Mouse (Mus musculus): Measurements from ENCODE around the gene Trdn.

Trdn gene

DNA sequence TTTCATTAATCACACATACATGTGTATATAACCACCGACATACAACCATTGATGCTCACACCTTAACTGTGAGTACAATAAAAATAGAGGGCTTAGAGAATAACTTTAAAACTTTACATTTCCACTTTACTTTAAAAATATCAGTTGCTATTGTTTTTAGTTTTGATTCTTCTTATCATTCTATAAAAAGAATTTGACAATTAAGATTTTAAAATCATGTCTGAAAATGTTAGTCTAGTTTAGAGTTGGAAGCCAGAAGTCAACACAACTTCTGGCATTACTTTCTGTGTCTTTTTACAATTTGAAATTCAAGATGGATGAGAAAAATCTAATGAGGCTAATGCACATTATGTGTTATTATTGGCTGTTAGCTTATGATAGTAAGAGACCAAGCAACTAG lies at the start of gene Trdn:
TSS of gene Trdn (plus strand) at position 301 of the 400 bp plus-strand sequence.
- no peak for DNase-seq (ENCODE audit: low spot score)

DNA sequence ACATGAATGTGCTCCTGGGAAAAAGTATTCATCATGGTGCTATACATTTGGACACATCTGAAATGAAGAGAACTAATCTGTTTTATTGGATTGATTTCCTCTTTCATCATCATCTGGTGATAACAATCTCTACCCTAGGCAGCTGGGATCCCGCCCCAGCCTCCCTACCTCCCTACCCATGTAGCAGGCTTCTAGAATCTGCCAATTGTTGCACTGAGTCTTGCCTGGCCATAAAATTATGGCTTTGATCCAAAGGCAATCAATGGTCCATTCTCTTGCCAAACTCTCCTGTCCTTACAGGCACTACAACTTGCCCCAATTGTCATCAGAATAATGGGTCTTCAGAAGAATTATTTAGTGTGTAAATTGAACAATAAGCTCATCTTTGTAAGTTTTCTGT lies 19.6 kb upstream of the Trdn start:
- no peak for DNase-seq (ENCODE audit: low spot score)

DNA sequence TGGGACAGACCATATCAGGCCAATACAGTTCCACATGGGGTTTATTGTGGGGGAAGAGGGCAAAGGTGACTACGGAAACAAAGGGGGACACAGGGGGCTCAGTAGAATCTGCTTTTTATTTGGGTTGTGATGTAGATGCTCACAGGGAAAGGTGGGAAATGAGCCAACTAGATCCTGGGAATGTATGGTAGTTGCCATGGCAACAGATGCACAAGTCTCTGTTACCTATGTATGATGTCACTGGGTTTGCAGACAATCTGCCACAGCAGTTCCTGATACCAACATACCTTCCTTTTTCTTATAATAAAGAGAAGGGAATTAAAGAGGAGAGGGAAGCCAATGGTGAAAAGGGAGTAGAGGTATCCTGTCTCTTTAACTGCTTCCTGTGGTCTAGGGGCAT lies 14.8 kb upstream of the Trdn start:
- DNase-seq (ENCODE audit: low spot score), result no peak

DNA sequence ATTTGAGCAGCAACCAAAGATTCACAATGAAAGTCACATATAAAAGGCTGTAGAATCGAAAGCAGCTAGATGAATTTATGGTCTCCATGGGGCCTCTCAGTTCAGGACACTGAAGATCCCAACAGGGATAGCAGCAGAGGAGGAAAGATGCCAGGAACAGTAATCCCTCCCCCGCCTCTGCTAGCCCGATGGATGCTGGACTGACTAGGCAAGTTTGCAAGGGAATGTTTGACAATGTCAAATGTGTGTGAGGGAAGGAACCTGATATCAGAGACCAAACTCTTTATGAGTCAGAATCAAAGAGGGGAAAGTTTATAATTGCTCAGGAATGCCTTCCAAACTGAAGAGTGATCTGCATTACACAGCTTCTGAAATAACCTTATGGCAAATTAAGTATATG lies 7.2 kb upstream of the Trdn start:
- DNase-seq (ENCODE audit: low spot score), result no peak

DNA sequence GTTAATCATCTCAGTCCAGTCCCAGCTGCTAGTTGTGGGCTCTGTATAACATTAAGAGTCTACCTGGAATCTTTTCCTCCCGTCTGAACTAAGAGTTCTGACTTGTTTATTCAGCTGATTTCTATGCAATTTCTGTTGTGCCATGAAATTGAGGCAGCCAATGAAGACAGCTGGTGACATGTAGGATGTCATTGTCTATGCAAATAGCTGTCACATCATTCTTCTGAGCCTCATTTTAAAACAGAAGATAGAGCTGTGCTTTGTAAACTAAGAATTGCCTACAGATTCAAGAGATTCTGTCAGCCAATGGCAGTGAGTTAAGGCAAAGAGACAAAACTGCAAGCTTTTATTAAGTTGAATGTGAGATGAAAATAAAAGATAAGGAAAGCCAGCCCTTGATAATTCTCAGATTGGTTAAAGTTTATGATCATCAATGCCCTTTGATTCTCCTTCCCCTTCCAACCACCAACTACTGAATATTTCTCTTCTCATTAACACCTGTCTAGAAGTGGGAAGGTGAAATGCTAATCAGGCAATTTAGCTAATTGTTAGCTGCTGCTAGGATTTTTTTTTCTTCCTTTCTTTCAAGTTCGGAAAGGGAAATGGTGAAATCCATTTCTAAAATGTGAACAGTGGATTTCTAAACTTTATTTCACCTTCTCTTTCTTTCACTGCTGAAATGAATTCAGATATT lies 1.9 kb downstream of the Trdn start:
- no peak for DNase-seq (ENCODE audit: low spot score)

DNA sequence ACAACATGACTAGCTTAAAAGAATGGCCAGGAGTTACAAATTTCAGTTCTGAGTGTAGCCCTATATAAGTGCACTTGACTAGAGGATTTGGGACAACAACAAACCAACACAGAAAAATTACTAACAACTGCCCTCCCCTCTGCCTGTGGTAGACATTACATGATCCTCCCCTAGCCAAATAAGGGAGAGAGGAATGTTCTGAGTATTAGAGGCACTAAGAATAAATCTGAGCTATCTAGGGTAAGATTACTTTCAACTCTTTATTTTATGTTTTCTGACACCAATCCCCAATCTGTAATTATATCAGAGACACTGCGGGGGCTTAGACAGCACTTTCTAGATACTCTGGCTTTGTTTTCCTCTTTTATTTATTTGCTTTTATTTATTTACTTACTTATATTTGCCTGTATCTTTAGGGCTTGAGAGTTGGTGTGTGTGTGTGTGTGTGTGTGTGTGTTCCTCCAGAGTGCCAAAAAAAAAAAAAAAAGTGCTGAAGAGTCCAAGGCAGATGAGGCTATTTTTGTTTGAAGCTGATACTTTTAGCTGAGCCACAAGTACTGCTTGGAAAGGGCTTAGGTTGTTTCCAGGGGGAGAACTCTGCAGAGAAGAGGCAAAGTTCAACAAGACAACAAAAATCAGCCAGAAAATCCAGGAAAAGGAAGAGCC lies 2.7 kb downstream of the Trdn start:
- no peak for DNase-seq (ENCODE audit: low spot score)

DNA sequence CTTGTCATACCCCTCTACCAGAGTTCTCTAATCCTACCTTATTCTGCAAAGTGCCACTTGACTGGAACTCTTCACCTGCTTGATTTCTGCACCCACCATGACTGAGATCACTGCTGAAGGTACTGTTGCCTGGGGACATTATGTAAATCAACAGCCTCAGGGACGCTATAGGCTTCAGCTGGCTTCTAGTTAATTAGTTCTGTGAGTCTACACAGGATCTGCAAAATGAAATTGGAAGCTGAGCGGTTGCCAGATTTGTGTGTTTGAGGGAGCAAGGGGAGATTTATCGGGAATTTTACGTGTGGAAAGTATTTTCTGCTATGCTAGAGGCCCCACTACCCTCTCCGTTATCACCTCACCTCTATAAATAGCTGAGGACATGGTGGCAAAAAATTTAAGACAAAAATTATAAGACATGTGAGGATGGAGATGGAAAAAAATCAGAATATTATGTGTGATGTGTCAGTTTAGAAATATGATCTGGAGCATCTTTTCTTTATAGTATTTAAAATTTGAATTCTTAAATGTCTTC lies 3.3 kb downstream of the Trdn start:
- no peak for DNase-seq (ENCODE audit: low spot score)

DNA sequence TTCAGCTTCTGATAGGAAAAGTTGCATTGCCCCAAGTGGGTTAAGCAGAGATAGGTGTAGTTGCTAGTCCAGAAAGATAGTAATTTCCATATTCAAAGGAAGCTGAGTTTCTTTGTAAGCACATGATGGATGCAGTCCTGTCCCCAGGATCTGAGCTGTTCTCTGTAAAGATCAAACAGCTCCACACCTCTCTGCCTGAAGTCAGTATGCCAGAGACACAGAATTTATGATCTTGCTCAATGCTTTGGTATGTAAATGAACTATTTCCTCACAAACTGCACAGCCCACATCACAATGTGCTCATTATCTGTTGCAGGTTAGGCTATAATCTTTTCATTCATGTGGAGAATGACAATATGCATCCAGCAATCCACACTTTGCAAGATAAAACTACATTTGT lies 8.0 kb downstream of the Trdn start:
- no peak for DNase-seq (ENCODE audit: low spot score)

DNA sequence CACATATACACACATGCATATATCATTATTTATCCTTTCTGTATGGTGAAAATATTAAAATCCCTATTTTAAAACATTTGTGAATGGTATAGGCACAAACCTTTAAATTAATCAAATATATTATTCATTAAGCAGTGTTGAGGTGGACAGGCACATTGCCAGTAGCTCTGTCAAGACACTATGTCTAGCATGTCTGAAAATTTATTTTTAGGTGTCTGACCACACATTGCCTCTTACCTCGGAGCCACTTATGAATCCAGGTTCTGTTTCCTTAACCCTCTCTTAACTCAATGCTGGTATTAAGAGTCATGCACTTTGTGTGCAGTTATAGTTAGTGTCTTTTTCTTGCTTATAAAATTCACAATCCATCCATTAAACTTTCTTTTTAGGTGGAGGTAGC lies 12.0 kb downstream of the Trdn start:
- no peak for DNase-seq (ENCODE audit: low spot score)

DNA sequence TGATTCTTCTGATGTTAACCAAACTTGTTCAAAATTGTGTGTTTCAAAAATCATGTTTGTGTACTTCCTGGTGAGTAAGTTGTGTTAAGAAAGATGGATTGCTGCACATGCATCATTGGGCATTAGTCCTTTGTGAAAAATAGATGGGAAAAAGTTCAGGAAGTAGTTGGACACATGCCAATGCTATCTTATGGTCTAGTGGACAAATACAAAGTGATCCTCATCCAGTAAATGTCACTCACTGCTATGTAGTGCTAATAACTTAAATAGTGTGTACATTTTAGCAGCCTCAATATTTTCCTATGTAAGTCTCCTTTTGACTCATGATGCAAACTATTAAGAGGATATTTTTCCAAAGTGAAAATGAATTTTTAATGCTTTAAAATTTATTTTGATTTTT lies 27.6 kb downstream of the Trdn start:
- no peak for DNase-seq (ENCODE audit: low spot score)

DNA sequence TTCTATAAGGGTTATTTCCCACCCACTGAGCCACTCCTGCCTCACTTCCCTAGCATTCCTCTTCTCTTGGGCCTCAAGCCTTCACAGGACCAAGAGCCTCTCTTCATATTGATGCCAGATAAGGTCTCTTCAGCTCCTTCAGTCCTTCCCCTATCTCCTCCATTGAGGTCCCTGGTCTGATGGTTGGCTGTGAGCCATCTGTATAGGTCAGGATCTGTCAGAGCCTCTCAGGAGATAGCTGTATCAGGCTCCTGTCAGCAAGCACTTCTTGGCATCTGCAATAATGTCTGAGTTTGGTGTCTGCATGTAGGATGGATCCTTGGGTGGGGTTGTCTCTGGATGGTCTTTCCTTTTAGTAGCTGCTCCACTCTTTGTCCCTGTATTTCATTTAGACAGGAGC lies 42.7 kb downstream of the Trdn start:
- DNase-seq (ENCODE audit: low spot score), result no peak

DNA sequence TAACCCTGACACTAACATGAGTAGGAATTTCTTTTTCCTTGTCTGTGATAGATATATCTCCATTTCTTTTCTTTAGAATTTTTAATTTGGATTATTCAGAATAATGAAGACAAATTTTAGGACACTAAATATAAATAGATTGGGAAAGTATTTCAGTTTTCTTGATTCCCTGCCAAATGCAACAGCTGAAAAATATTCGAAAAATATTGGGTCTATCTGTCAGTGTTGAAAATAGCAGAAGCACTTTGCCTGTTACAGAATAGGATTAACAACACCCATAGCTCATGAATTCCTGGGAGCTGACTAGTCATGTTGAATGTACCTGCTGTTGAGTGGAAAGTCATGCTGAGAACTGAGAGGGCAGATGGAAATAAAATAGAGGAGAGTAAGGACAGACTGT lies 64.6 kb downstream of the Trdn start:
- DNase-seq (ENCODE audit: low spot score), result no peak

DNA sequence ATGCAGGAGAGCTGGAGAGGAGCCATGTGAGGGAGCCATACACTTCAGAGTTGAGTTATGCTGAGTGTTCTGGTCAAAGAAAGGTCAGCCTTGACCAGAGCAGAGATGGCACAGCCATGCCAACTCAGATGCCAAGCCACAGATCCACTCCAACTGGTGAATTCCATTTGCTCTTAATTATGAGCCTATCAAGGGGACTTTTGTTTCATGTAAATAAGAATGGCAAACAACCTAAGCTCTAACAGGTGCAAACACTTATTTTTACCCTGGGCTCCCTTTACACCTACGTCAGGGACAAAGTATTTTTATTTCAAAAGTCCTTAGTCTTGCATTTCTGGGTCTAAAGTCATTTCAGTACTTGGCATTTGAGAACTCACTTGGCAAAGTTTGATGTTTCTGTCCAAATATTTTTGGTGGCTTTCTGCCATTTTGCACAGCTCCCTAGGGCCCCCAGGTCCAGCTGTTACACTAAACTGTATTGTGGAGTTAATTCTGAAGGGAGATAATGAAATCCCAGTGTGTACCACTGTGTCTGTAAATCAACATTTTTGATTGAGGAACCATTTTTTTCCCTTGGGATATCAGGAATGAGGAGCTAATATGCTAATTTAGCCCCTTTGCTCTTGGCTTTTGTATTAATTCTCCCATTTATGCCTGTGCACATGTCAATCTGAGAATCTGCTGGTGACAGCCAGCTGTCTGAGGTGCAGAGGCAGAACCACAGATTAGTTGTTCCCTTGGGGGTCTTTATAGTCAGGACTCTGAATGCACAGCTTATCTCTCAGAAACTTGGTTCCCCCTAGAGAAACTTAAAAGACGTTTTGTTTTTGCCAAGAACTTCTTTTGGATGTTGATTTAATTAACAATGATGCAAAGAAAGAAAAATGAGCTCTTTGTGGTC lies 99.6 kb downstream of the Trdn start:
- DNase-seq (ENCODE audit: low spot score), result no peak

DNA sequence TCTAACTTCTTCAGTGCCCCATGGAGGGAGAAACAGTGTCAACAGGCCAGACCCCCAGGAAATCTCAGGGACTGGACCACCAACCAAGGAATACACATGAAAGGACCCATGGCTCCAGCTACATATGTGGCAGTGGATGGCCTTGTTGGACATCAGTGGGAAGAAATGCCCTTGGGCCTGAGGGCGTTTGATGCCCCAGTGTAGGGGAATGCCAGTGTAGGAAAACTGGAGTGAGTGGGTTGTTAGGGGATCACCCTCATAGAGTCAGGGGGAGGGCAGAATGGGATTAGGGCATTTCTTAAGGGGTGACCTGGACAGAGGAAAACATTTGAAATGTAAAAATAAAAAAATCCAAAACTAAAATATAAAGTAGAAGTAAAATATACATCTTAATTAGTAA lies 108.7 kb downstream of the Trdn start:
- DNase-seq (ENCODE audit: low spot score), result no peak

DNA sequence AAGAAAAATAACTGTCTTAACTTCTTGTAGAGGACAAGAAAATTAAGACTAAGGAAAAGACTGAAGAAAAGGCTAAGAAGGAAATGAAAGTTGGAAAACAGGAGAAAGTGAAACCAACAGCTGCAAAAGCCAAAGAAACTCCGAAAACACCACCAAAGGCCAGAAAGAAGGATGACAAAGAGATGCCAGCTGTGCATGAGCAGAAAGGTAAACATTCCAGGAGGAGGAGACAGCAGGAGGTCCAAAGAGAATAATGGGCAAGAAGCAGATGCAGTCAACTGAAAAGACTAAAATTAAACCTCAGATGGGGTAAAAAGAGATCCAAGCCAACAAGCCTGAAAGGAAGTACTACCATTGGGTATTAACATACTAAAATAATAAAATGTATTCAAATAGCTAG lies 115.6 kb downstream of the Trdn start:
- no peak for DNase-seq (ENCODE audit: low spot score)

DNA sequence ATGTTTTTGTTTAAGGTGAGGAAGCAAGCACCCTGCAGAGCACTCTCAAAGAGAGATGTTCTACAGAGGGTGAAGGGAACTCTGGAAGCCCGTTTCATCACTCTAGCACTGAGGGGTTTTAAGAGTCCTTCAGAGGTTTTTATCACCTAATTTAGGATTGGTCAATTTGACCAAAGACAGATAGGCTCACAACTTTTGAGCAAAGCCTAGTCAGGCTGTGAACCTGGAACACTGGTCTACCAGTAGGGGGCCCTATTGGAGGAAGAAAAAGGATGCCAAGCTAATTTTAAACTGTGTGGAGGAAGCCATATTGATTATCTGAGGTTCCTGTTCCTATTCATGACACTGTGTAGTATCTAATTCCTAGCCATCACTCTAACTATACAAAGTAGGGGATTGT lies 117.9 kb downstream of the Trdn start:
- no peak for DNase-seq (ENCODE audit: low spot score)

DNA sequence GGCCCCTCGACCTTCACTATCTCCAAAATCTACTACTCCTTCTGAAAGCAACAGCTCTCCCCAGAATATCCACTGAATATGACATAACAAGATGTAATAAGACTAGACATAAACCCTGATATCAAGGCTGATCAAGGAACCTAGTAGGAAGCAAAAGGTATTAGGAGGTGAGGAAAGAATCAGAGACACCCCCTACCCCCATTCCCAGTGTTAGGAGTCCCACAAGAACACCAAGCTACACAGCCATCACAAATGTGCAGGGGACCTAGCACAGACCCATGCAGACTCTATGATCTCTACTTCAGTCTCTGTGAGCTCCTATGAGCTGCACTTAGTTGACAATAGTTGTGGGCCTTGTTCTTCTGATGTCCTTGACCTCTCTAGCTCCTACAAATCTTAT lies 130.1 kb downstream of the Trdn start:
- no peak for DNase-seq (ENCODE audit: low spot score)

DNA sequence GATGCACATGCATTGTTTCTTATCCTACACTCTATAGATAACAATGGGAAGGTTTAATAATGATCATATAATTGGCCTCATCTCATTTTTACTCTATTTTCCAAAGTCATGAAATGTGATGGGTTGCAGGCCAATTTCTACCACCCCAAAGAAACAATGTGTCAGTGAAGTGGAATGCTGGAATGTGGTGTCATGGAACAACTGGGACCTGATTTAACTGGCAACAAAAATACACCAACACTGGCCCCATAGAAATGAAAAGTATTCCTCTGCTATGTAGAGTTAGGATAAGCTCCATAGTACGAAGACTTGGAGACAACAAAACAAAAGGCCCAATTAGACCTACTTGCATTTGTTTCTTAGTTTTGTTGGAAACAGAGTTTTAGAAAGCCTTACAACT lies 173.6 kb downstream of the Trdn start:
- DNase-seq (ENCODE audit: low spot score), result no peak

DNA sequence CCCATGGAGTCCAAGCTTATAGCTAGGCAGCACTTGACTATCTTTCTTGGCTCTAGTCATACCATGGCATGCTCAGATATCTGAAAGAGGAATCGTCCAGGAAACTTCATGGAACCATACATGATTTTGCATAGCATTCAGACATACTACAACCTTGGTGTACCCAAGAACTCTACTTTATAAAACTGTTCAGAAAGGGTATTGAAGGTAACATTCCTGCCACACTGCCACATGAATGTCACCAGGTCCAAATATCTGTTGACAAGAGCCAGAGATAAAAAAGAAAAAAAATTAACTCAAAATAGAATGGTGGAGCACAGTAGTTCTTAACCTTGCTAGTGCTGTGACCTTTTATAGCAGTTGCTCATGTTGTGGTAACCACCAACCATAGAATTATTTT lies 175.8 kb downstream of the Trdn start:
- no peak for DNase-seq (ENCODE audit: low spot score)

DNA sequence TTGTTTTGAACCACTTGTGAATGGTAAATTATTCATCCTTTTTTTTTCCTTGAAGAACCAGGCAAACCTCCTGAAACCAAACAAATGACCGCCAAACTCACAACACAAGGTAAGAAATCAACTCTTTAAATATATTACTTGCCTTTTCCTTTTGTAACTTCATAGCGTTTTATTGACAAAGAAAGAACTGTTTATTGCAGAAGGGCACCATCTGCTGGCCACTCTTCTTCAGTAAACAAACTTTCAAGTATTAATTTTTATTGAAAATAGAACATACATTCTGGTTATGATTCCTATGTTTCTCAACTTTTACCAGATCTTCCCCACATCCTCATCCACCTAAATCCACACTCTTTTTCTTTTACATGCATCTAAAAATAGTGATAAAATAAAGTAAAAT lies 224.6 kb downstream of the Trdn start:
- peak; percentile 47 for DNase-seq (ENCODE audit: low spot score)

DNA sequence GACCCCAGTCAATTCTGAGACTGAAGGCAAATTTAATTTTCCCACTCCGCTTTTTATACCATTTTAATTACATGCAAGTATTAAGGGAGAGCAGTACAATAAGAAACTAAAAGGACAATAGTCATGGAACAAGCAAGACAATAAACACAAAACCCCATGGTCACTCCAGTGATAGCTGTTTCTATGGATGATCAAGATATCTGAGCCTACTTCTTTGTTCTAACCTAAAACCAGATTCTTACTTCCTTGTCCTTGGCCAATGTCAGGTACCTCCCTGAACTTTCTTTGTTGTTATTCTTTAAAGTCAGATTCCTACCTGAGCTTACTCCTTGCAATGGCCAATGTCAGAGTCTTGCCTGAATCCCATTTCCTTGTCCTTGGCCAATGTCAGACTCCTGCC lies 272.7 kb downstream of the Trdn start:
- no peak for DNase-seq (ENCODE audit: low spot score)

DNA sequence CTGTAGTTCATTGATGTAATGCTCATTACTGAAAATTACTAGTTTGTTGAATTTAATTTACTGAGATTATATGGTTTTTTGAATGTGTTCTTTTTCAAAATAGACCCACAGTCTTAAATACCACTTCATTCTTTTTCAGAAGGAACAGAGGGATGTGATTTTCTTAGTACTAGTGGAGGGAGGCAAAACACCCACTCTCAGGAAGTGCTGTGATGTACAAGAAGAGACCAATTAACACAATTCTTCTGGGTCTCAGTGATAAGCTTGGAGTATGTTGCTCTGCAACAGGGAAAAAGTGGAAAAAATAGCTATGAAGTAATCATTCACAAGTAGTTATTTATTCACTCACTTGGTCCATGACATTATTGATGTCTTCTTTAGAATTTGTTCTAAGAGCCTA lies 286.2 kb downstream of the Trdn start:
- no peak for DNase-seq (ENCODE audit: low spot score)

DNA sequence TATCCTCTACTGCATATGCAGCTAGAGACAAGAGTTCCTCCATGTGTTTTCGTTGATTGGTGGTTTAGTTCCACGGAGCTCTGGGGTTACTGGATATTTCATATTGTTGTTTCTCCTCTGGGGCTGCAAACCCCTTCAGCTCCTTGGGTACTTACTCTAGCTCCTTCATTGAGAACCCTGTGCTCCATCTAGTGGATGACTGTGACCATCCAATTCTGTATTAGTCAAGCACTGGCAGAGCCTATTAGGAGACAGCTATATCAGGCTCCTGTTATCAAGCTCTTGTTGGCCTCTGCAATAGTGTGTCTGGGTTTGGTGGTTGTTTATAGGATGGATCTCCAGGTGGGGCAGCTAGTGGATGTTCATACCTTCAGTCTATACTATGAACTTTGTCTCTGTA lies 290.2 kb downstream of the Trdn start:
- DNase-seq (ENCODE audit: low spot score), result no peak

Data from testis, postnatal 10 days (tissue).